Comparison of ENCODE assay signal across 8 mouse cellular contexts in genomic region chr13:34077492-34078271, GRCm38 (mm10). TPM values are rescaled to one million over a fixed set of nuclear protein-coding genes. Genes with fewer than 3 reads are reported as not detected.
A peak's percentile ranks its signal among the peaks of the same experiment; 100 is the strongest.
DNase-seq lines count a peak whose midpoint lies in the region; ATAC-seq and TF ChIP-seq lines count a peak whose summit lies in the region.

Tubb2a (minus strand) TSS chr13:34078007.

- peak within 1 kb of the TSS; percentile 97 for H3K9ac ChIP-seq in hindbrain, postnatal 0 days (replicated peaks; ENCODE audit: low read length)

- peak; percentile 100 for TF ChIP-seq POLR2A in cortical plate, adult 2 months (IDR thresholded peaks at IDR 0.05; ENCODE audit: extremely low read depth, insufficient read depth, low read length)

- peak; percentile 62 for DNase-seq in adipocyte (ENCODE audit: low spot score)
- peak; percentile 85 to 87 for DNase-seq in gastrocnemius, adult 8-10 months (ENCODE audit: low spot score in 2 of 2)
- peak; percentile 96 for DNase-seq in hindbrain, postnatal 0 days (ENCODE audit: low spot score)
- peak; percentile 93 to 95 for DNase-seq in left cerebral cortex, adult 2 months (ENCODE audit: extremely low spot score in 1 of 2, low spot score in 2 of 2)
- DNase-seq in retina, postnatal 7 days (ENCODE audit: low read depth, low spot score), result peak; percentile 69
- DNase-seq in urinary bladder, adult 18-20 months (ENCODE audit: low spot score in 2 of 2), result peak; percentile 93

- WGBS in hindbrain, postnatal 0 days, result under 1% methylated on average over 45 of the region's 45 CpGs
- under 1% methylated on average over 45 of the region's 45 CpGs for WGBS in macrophage (ENCODE audit: missing documents)

- H3K4me3 ChIP-seq in cortical plate, adult 2 months (ENCODE audit: insufficient read depth, low read length), result peak within 1 kb of the TSS; percentile 91
- H3K4me3 ChIP-seq in hindbrain, postnatal 0 days (ENCODE audit: low read length), result peak within 1 kb of the TSS; percentile 91
- H3K4me3 ChIP-seq in left cerebral cortex, adult 2 months, result peak within 1 kb of the TSS; percentile 76
- H3K4me3 ChIP-seq in macrophage (ENCODE audit: inconsistent target), result peak within 1 kb of the TSS; percentile 84

- ATAC-seq in hindbrain, postnatal 0 days, result peak; percentile 91

- H3K27me3 ChIP-seq in hindbrain, postnatal 0 days (ENCODE audit: insufficient read depth, low read length), result no peaks in the 10 kb centered on the region

- no peaks in the 10 kb centered on the region; the same call in 1 of the 2 replicates for H3K36me3 ChIP-seq in hindbrain, postnatal 0 days (ENCODE audit: insufficient read depth, low read length)
- peaks cover 19% of the 10 kb centered on the region; the same call in 1 of the 2 replicates for H3K36me3 ChIP-seq in macrophage (ENCODE audit: inconsistent target)

- H3K79me2 ChIP-seq in macrophage (ENCODE audit: inconsistent target), result peaks cover 25% of the 10 kb centered on the region

- H3K4me2 ChIP-seq in hindbrain, postnatal 0 days (ENCODE audit: low read depth, low read length), result peak within 1 kb of the TSS; percentile 78

- intact Hi-C loops in left cerebral cortex, adult 2 months (cut with DNase I), result loop anchor here (2.0 to 10.0 kb wide), 3 partner anchors 53 to 267 kb away; partner anchors contain the start of genes Slc22a23 and Tubb2b

- no peaks in the 10 kb centered on the region for H3K9me3 ChIP-seq in hindbrain, postnatal 0 days (ENCODE audit: low read length)

- peaks cover 1% of the 10 kb centered on the region; the same call in 1 of the 2 replicates for H3K4me1 ChIP-seq in cortical plate, adult 2 months (ENCODE audit: control insufficient read depth, insufficient read depth, low read length)
- H3K4me1 ChIP-seq in hindbrain, postnatal 0 days (ENCODE audit: insufficient read depth, low read length), result no peaks in the 10 kb centered on the region

- 0 out of 2 replicates have a peak, but pooled peaks have one; percentile 7 for TF ChIP-seq CTCF in cortical plate, adult 2 months (IDR thresholded peaks at IDR 0.05; ENCODE audit: extremely low read depth, insufficient read depth, low read length)
- TF ChIP-seq CTCF in hindbrain, postnatal 0 days (IDR thresholded peaks at IDR 0.05; ENCODE audit: low read depth), result peak; percentile 45
- peak; percentile 67 for TF ChIP-seq CTCF in left cerebral cortex, adult 2 months (IDR thresholded peaks at IDR 0.05)

- H3K27ac ChIP-seq in cortical plate, adult 2 months (ENCODE audit: insufficient read depth, low read length), result peak within 1 kb of the TSS; percentile 80
- peak within 1 kb of the TSS; percentile 96 for H3K27ac ChIP-seq in hindbrain, postnatal 0 days
- peak within 1 kb of the TSS; percentile 94 for H3K27ac ChIP-seq in left cerebral cortex, adult 2 months
- peak within 1 kb of the TSS; percentile 82 for H3K27ac ChIP-seq in macrophage

RNA-seq across cellular contexts. Expression of gene Tubb2a, which starts in this region (rescaled TPM):
- 1,313 and 1,351 TPM in 2 replicates for polyA plus RNA-seq in cortical plate, adult 2 months (2012; rRNA removed)
- total RNA-seq in gastrocnemius, adult 8-10 months (2022), result 1 to 10 TPM; 3.9 to 8.6 (median 5.4) TPM
- 6,578 and 6,630 TPM in 2 replicates for total RNA-seq in hindbrain, postnatal 0 days (2014; rRNA removed)
- 3,263 and 3,562 TPM in 2 replicates for polyA plus RNA-seq in hindbrain, postnatal 0 days (2015; fragmentation: Nextera tagmentation; extraction: Ambion mirVana)
- 100 to 1,000 TPM; 768 to 774 TPM for total RNA-seq in left cerebral cortex, adult 2 months (2021)
- total RNA-seq in macrophage (2018; cell fraction: chromatin; rRNA removed), result 100 to 1,000 TPM in 13 of 26 experiments, 10 to 100 TPM in 13; 16.0 to 287 (median 102) TPM
- 100 to 1,000 TPM; 194 to 451 (median 311) TPM for total RNA-seq in macrophage (2018; cell fraction: cytosol; rRNA removed)
- total RNA-seq in macrophage (2018; cell fraction: nucleus; rRNA removed), result 100 to 1,000 TPM in 22 of 26 experiments, 10 to 100 TPM in 4; 66.3 to 379 (median 177) TPM
- 162 to 260 TPM (median 170 TPM) in 3 replicates for polyA plus RNA-seq in macrophage (2018)

Comparison
In these comparisons a context has a peak if more than half of its experiments do, and no peak if none do; other contexts are left out.
1. Peak in every context shown above with its lines: DNase-seq, ATAC-seq, H3K4me3 ChIP-seq and H3K27ac ChIP-seq.
2. RNA of gene Tubb2a (total RNA-seq): 6,578 to 6,630 TPM in hindbrain, postnatal 0 days and 768 to 774 TPM in left cerebral cortex, adult 2 months; 3.9 to 8.6 TPM in gastrocnemius, adult 8-10 months; every median in the first group is over 10 times any median in the second.
3. CTCF ChIP-seq: peak in every context shown above with its lines; median percentile 67 in left cerebral cortex, adult 2 months; 45 in hindbrain, postnatal 0 days; 7 in cortical plate, adult 2 months.